Mouse (Mus musculus): Measurements from ENCODE around the gene Sh2d2a.
A peak's percentile ranks its signal among the peaks of the same experiment; 100 is the strongest.

DNA sequence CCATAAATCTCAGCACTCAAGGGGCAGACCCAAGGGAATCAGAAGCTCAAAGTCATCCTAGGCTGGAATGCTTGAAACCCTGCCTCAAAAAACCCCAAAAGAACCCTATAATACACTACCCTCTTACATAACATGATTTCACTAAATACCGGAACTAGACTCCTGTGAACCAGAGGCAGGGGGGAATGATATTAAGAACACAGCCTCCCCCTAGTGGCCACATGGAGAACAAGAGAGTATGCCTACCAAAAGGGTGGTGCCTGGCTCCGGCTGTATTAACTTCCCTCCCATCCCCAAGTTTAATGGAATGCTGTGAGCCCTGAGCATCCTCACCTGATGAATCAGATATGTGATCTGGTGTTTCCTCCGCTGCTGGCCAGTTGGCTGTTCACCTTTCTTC is 13.3 kb downstream of the Sh2d2a start:
- TF ChIP-seq CTCF (IDR thresholded peaks at IDR 0.05; ENCODE audit: borderline replicate concordance, insufficient read depth, low read depth, low read length) = peak; percentile 61
- TF ChIP-seq POLR2A (IDR thresholded peaks at IDR 0.05; ENCODE audit: borderline replicate concordance, insufficient read depth, low read length) = no peak
